Mouse (Mus musculus) mature B cell (primary cell): ENCODE data around the gene Atp13a1.

Source experiments
- in situ Hi-C: fragments of 300-500 bp; cut with MboI; formaldehyde crosslinking; loops from 2 replicates; pipeline ENCODE4 v1.14.3; 2019

The Atp13a1 gene

DNA sequence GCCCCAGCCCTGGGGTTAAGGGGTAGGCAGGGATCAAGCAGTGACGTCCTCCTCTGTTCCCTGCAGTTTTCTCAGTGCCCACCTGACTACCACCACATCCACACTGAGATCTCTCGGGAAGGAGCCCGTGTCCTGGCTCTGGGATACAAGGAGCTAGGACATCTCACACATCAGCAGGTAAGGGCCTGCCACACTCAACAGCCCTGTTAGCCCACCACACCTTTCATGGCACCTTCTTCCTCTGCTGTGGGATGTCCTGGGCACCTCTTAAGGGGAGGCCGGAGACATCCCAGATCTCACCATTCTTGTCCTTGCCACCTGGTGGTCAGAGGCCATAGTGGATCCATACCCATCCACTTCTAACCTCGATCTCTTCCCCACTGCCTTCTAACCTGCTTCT, 9.0 kb downstream of the Atp13a1 start:
- in situ Hi-C loops, result no loop called here

DNA sequence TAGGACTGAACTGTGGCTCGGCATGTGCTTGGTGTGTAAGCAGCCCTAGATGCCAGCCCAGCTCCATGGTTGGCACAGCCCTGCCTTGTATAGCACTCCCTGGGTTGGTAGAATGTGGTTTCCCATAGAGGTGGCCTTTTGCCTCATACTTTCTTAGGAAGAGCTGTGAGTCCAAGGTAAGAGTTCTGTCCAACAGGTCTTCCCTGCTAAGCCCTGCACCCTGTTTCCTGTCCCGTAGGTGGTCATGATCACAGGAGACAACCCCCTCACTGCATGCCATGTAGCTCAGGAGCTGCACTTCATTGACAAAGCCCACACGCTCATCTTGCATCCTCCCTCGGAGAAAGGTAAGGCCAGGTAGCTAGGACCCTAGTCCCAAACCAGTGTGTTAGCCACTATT, 10.8 kb downstream of the Atp13a1 start:
- in situ Hi-C loops, result no loop called here

DNA sequence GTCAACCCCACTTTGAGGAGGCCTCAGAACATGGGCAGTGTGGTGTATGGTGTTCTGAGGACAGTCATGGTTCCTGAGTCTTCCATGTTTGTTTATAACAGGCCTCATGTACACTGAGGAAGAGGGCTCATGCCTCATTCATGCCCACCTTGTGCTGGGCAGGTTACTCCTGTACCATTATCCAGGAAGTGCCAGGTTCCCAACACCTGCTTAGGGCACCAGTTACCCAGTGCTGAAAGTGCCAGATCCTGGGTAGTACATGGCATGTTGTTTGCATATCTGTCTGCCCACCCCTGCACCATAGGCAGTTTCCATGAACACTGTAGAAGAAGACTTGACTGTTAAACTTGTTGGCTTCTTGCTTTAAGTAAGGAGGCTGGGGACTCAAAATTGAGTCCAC, 11.3 kb downstream of the Atp13a1 start:
- in situ Hi-C loops, result no loop called here

DNA sequence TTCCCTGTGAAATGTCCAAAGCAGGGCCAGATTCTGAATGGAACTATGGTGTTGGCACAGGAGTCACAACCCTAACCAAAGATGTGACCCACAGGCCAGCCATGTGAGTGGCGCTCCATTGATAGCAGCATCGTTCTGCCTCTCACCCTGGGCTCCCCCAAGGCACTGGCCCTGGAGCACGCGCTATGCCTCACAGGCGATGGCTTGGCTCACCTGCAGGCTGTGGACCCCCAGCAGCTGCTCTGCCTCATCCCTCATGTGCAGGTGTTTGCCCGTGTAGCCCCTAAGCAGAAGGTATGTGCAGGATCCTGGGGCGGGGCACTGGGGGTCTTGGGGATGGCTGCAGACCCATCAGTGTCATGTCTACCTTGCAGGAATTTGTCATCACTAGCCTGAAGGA, 12.4 kb downstream of the Atp13a1 start:
- in situ Hi-C loops, result no loop called here

DNA sequence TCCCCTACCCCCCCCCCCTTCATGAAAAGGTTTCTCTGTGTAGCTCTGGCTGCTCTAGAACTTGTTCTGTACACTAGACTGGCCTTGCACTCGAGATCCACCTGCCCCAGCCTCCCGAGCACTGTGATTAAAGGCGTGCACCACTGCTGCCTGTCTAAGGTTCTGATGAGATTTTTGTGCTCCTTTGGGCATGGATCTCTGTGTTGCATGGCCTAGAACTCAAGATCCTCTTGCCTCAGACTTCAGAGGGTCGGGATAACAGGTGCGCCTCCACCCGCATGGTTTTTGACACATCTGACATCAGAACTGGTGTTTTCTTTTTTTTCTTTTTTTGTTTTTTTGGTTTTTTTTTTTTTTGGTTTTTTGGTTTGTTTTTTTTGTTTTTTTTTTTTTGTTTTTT, 13.6 kb downstream of the Atp13a1 start:
- in situ Hi-C loops, result no loop called here

DNA sequence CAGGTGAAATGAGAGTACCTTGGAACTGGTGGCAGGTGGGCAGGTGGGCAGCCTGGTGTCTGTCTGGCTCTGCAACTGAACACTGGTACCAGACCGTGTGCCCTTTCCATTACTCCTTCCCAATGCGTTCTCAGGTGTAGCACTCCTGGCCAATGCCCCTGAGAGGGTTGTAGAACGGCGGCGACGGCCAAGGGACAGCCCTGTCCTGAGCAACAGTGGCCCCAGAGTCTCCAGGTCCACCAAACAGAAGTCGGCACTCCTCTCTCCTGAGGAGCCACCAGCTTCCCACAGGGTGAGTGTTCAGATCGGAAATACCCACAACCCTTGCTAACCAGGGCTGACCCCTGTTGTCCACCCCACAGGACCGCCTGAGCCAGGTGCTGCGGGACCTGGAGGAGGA, 14.1 kb downstream of the Atp13a1 start:
- in situ Hi-C loops, result no loop called here

DNA sequence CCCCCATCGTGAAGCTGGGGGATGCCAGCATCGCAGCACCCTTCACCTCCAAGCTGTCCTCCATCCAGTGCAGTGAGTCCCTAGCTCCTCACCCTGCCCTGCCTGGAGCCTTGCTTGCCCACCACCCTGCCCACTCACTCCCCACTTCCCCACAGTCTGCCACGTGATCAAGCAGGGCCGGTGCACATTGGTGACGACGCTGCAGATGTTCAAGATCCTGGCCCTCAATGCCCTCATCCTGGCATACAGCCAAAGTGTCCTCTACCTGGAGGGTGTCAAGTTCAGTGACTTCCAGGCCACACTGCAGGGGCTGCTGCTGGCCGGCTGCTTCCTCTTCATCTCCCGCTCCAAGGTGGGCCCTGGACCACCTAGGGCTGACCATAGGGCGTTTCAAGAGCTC, 14.5 kb downstream of the Atp13a1 start:
- in situ Hi-C loops, result no loop called here

DNA sequence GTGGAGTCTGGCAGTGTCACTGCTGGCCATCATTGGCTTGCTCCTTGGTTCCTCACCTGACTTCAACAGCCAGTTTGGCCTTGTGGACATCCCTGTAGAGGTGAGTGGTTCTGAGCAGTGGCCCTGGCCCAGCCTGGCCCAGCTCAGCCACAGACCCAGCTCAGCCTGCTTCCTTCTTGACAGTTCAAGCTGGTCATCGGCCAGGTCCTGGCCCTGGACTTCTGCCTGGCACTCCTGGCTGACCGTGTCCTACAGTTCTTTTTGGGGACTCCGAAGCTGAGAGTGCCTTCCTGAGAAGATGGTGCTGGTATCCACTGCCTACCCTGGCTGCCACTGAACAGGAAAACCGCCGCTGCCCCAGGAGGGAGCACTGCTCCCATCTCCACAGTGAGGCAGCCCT, 16.3 kb downstream of the Atp13a1 start:
- in situ Hi-C loops, result no loop called here

DNA sequence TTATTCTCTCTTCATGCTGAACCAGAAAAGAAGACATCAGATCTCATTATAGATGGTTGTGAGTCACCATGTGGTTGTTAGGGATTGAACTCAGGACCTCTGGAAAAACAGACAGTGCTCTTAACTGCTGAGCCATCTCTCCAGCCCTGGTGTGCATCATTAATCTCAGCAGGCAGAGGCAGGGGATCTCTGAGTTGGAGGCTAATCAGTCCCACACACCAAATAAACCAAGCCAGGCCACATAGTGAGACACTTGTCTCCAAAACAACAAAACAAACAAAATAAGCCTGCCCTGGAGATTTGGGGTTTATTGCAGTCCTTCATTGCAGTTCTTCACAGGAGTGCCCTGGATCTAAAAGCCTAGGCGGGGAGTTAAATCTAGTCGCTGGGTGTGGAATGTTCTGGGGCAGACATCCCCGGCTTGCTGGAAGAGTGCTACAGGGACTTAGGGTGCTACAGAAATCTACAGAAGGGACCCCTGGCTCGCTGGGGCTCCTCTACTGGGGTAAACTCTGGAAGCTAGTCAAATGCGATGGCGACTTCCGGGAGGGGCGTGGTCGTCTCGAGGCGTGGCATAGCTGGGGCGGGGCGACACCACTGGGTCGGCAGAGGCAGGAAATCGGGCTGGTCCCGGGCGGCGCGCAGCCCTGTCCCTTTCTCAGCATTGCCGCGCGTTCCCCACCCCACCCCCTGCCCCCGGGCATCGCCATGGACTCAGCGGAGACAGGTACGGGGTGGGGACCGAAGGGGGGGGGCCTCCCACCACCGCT, 17.3 kb downstream of the Atp13a1 start, which contains the start of gene Gmip:
Gmip (plus strand) TSS at position 586 of the 770 bp plus-strand sequence.
- in situ Hi-C loops, result no loop called here

DNA sequence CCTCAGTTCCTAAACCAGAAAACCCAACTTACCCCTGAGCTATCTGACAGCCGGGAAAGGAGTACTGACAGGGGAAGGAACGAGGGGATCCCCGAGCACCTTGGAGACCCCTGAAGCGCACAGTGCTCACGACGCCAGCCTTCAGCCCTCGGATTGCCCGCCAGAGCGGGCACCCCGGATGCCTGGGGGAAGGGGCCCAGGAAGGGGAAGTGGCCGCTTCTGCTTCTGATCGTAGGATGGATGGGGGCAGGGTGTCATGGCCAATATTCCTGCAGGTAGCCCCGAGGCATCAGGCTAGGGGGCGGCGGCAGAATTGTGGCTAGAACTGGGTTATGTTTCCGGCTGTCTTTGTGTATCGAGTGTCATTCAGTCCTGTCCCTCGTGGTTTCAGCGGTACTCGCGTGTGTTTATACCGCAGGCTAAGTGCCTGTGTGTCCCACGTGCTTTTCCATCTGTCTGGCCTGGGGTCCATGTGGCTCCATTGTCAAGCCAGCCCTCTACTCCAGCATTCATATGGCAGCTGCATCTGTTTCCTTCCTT, 18.0 kb downstream of the Atp13a1 start:
- in situ Hi-C loops, result no loop called here

DNA sequence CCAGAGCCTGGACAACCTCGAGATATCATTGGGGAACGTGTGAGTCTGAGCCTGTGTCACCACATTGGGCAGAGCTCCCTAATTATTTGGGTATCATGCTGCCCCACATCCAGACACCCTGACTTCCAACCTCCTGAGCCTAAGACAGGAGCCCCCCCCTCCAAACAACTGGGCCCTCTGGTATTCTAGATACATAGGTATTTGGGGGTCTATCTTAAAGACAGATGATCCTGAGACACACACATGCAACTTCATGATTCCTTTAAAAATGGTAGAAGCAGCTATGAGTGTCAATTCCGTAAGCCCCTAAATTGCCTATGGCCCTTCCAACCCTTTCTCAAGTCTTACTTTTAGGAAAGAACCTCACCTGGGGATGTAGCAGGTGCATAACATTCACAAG, 18.9 kb downstream of the Atp13a1 start:
- in situ Hi-C loops, result no loop called here

DNA sequence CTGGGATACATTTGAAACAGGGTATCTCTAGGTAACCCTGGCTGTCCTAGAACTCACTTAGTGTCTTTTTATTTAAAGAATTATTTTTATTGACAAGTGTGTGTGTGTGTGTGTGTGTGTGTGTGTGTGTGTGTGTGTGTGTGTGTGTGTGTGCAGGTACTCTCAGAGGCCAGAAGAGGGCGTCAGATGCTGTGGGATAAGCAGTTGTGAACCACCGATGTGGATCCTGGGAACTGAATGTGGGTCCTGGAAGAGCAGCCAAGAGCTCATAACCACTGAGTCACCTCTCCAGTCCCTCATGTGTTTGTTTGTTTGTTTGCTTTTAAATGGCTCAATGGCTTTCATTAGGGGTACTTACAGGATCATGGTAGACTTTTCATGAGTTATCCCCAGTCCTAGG, 23.9 kb downstream of the Atp13a1 start:
- in situ Hi-C loops, result no loop called here

DNA sequence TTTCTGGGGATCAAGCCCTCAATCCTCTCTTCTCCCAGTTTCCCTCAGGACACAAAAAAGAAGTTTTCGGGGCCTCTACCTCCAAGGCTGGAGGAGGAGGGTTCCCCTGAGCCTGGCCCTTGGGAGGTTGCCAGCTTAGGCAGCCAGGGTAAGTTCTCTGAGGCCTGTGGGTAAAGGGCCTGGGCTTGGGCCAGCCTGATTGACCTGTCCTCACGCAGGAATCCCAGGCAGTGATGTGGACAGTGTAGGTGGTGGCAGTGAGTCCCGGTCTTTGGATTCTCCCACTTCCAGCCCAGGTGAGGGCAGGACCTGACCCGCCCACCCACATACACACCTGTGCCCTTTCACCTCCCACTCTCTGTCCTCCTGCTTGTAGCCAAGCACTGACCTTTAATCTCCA, 24.4 kb downstream of the Atp13a1 start:
- in situ Hi-C loops, result no loop called here

DNA sequence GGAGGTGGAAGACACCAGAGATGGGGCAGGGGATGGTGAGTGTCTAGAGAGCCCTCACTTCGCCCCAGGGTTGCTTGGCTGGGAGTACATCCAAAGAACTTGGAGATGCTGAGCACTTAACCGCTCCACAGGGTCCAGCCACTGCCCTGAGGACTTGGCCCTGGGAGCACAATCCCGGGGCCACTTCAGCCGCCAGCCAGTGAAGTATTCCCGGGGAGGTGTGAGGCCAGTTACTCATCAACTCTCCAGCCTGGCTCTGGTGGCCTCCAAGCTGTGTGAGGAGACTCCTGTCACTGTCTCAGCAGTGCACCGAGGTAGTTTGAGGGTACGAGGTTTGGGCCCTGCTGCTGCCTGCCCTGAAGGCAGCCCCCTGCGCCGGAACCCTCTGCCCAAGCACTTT, 29.5 kb downstream of the Atp13a1 start:
- in situ Hi-C loops, result no loop called here

DNA sequence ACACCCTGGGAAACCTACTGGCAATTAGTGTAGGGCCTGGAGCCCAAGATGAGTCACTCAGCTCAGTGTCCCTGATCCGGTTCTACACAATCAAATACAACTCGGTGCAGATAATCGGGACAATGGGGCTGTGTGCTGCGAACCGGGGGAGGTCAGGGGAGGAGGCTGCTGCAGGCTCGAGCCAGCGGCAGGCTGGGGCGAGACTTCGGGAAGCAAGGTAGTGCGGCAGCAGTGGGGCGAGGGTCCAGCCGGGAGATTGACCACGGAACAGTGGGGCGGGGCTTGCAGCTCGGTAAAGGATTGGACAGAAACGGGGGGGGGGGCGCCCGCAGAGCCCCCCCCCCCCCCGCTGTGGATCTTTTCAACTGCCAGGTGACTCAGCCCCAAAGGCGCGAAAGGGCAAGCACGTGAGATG, 31.0 kb downstream of the Atp13a1 start:
- in situ Hi-C loops, result no loop called here

DNA sequence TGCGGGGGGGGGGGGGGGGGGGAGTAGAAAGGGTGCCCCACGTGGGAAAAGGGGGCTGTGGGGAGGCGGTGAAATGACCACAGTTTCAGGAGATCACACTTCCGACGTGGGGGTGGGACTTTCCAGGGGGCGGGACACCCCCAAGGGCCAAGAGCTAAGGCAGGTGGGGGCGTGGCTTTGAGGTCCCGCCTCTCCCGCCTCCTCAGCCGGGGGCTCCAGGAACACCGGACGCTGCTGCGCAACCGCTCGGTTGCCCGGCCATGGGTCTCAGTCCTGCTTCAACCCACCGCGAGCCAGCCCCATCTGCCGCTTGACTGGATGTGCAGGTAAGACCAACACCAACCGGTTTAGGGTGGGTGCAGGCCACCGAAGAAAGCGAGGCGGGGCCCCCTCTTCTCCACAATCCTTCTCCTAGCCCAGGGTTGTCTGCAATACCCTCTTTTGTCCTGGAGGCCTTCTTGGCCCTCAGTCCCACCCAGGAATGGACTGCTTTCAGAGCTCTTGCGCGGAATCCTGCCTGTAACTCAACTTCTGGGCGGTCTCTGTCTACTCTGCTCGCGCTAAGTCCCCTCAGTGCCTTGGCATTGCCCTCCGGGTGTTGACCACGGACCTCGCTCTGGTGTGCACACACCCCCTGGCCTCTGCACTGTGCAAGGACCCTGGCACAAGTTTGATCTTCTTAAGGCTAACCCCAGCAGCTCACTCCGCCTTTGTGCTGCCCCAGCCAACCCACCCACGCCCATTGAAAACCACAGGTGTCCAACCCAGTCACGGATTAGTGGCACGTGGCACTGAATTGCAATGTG, 31.6 kb downstream of the Atp13a1 start, which contains the start of gene Lpar2:
Lpar2 (plus strand) TSS at position 44 of the 806 bp plus-strand sequence.
- in situ Hi-C loops, result no loop called here

DNA sequence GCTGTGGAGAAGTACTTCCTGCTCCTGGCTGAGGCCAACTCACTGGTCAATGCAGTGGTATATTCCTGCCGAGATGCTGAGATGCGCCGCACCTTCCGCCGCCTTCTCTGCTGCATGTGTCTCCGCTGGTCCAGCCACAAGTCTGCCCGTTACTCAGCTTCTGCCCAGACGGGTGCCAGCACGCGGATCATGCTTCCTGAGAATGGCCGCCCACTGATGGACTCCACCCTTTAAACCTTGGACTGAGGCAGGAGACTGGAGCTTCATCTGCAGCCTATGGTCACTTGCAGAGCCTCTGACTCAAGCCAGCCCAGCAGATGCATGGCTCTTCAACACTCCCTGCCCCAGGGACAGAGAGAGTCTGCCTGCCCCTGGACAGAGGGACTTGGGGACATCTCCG, 35.4 kb downstream of the Atp13a1 start:
- in situ Hi-C loops, result no loop called here

DNA sequence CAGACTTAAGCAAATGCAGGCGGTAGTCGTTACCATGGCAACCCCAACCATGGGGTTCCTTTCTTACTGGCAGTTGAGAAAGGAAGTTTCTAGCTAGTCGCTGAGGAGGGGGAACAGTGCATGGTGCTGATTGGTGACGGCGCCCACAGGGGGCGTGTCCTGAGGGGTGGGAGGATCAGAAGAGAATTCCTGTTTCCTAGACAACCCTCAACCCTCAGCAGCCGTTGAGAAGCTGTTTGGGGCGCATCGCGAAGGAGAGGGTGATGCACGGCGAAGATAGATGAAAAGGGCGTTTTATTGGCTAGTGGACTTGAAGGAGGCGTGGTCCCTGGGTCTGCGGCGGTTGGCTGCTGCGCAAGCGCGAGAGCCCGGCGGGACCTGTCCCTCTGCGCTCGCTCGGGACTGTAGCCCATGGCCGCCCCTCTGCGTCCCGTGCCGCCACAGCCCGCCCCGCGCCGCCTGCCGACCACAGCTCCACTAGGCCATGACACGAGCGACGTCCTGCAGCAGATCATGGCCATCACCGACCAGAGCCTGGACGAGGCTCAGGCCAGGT, 41.4 kb downstream of the Atp13a1 start, which contains the start of gene Pbx4:
Pbx4 (plus strand) TSS at position 194 of the 556 bp plus-strand sequence.
- in situ Hi-C loops, result no loop called here

DNA sequence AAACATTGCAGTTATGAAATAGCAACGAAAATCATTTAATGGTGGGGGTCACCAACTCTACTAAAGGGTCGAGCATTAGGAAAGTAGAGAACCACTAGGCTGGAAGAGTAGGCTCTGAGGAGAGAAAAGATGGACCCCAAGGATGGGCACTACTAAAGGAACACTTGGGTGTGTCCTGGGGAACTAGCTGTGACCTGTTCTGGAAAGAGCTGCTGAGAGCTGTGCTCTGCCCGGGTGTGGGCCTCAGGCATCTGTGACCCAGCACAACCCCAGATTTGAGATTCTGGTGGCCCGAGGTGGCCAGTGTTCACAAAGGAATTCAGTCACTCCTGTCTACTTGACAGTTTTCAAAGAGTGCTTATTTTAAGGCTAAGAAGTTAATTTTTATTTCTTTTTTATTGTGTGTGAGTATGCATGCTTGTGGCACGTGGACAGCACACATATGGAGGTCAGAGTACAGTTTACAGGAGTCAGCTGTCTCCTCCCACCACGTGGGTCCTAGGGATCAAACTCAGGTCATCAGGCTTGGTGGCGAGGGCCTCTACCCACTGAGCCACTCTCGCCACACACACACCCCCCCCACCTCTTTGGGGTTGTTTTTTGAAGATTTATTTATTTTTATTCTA, 46.2 kb downstream of the Atp13a1 start:
- in situ Hi-C loops, result no loop called here

DNA sequence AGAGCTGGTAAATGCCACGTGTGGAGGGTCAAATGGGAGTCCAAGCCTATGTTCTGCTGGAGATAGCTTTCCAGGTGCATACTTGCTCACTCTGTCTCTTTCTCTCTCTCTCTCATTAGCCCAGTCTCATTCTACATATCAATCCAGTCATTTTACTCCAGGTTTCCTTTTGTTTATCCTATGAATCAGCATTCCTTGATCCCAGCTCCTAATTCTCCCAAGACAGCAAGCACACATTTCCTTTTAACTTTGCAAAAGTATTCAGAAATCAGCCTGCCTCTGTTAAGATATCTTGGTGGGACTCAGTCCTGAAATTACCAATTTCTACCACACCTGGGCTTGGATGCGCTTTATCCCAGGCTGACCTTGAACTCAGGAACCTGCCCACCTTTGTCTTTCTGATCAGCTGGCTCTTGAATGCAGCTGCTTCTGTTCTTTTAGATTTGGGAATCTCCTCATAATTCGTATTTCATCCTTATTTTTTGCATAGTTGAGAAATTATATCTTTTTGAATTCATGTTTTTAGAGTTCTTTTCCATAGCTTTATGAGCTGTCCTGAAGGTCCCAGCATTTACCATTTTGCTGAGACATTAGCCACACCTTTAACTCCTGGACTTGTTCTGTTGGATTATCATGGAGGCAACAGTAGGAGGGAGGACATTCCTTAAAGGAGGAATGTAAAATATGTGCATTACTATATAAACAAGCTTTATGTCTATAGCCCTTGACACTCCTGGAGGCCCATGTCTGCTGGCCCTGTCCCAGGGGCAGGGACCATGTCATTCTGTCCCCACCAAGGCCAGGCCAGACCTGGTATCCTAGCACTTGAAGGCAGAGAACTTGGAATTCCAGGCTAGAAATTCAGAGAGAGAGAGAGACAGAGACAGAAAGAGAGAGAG, 56.5 kb downstream of the Atp13a1 start:
- in situ Hi-C loops, result no loop called here

DNA sequence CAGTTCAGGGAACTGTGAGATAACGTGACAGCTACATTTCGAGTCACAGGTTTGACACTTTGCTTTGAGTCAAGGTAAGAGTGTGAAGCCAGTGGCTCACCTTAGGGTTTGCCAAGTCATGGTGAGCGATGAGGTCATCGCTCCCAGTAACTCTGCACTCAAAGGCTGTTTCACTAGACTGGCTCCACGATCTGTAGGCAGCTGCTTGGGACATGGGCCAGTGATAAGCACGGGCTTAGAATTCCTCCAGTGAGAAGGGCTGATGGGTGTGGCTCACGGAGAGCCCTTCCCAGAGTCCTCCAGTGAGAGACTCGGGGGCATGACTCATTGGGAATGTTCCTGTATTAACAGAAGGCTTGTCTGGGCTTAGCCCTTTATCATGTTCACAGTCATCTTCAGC, 58.0 kb downstream of the Atp13a1 start:
- in situ Hi-C loops, result no loop called here
